22 mouse cellular contexts compared by ENCODE assay signal in genomic region chr4:87711185-87711827, GRCm38 (mm10).
"Had no signal": no experiment of that assay in that cellular context is flagged by ENCODE, and none has a peak within 500 bp of the region (broad histone marks: within the 10 kb centered on the region; RNA-seq: fewer than 3 reads in every experiment).

No protein-coding gene starts in this region.

- DNase-seq: heart, postnatal 10 days; heart, postnatal 14 days; heart, postnatal 36 days; heart, postnatal 4 days; kidney, adult 11 months; kidney, adult 18-20 months; kidney, adult 2 months; kidney, adult 8-10 months; kidney, adult 9 months; kidney, postnatal 10 days; kidney, postnatal 14 days; kidney, postnatal 25 days; kidney, postnatal 36 days; kidney, postnatal 4 days; layer of hippocampus, adult 9-11 months; layer of hippocampus, postnatal 36 days had no signal

- ATAC-seq: hindbrain, embryonic 16.5 days; hindbrain, postnatal 0 days; inflammation-experienced regulatory T-cells, adult 6 months; intestine, embryonic 15.5 days; intestine, embryonic 16.5 days; intestine, postnatal 0 days had no signal
